ENCODE assay signal across 8 mouse cellular contexts in the genomic region with DNA sequence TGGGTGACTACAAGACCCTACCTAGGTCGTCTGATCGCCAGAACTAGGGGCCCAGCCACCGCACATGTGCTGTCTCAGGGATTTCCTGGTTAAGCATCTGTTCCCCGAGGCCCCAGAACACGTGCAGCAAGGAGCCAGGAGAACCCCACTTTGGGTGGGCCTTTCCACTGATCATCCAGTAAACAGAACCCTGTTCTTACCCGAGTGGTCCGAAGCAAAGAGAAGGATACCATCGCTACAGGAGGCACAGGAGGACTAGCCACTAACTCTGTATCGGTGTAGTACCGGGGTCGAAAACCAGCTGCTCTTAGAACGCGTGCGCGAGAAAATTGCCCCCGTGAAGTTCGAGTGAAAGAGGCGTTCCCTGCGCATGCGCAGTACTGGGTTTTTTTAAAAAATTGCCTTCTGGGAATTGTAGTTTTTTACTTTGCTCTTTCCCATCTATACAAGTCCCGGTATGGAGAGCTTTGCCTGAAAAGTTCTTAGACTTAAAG. TPM values are rescaled to one million over a fixed set of nuclear protein-coding genes. Genes with fewer than 3 reads are reported as not detected.
DNase-seq lines count a peak whose midpoint lies in the region; ATAC-seq lines count a peak whose summit lies in the region.

Shmt2 (minus strand) TSS at position 357 of the 494 bp plus-strand sequence.

- H3K4me1 ChIP-seq in embryonic facial prominence, embryonic 13.5 days, result peaks cover 48% of the 10 kb centered on the region
- H3K4me1 ChIP-seq in limb, embryonic 11.5 days (ENCODE audit: control insufficient read depth, insufficient read depth, low read length), result peaks cover 42% of the 10 kb centered on the region
- H3K4me1 ChIP-seq in midbrain, embryonic 13.5 days (replicated peaks), result peaks cover 55% of the 10 kb centered on the region

- under 1% methylated on average over 21 of the region's 21 CpGs for WGBS in embryonic facial prominence, embryonic 13.5 days
- under 1% methylated on average over 21 of the region's 21 CpGs for WGBS in limb, embryonic 11.5 days
- WGBS in midbrain, embryonic 13.5 days, result under 1% methylated on average over 21 of the region's 21 CpGs

- peak within 1 kb of the TSS; percentile 67 for H3K9ac ChIP-seq in embryonic facial prominence, embryonic 13.5 days
- peak within 1 kb of the TSS; percentile 37 for H3K9ac ChIP-seq in limb, embryonic 11.5 days (ENCODE audit: low read length)
- H3K9ac ChIP-seq in midbrain, embryonic 13.5 days (replicated peaks), result peak within 1 kb of the TSS; percentile 68

- peak within 1 kb of the TSS; percentile 69 for H3K4me2 ChIP-seq in embryonic facial prominence, embryonic 13.5 days
- H3K4me2 ChIP-seq in limb, embryonic 11.5 days (ENCODE audit: low read depth, severe bottlenecking), result peak within 1 kb of the TSS; percentile 60
- peak within 1 kb of the TSS; percentile 85 for H3K4me2 ChIP-seq in midbrain, embryonic 13.5 days (replicated peaks)

- peak within 1 kb of the TSS; percentile 53 for H3K4me3 ChIP-seq in embryonic facial prominence, embryonic 13.5 days
- peak within 1 kb of the TSS; percentile 39 for H3K4me3 ChIP-seq in limb, embryonic 11.5 days (ENCODE audit: low read depth, low read length)
- H3K4me3 ChIP-seq in midbrain, embryonic 13.5 days (replicated peaks), result peak within 1 kb of the TSS; percentile 54

- no peak within 1 kb of the TSS for H3K27ac ChIP-seq in embryonic facial prominence, embryonic 13.5 days
- no peak within 1 kb of the TSS for H3K27ac ChIP-seq in limb, embryonic 11.5 days (replicated peaks; ENCODE audit: low read depth, low read length)
- no peak within 1 kb of the TSS for H3K27ac ChIP-seq in midbrain, embryonic 13.5 days

- no peaks in the 10 kb centered on the region for H3K9me3 ChIP-seq in embryonic facial prominence, embryonic 13.5 days
- no peaks in the 10 kb centered on the region for H3K9me3 ChIP-seq in limb, embryonic 11.5 days (ENCODE audit: control insufficient read depth, low read length)
- no peaks in the 10 kb centered on the region for H3K9me3 ChIP-seq in midbrain, embryonic 13.5 days

- H3K27me3 ChIP-seq in embryonic facial prominence, embryonic 13.5 days, result peaks cover 62% of the 10 kb centered on the region
- H3K27me3 ChIP-seq in limb, embryonic 11.5 days (ENCODE audit: control insufficient read depth, insufficient read depth, low read length), result peaks cover 27% of the 10 kb centered on the region
- peaks cover 60% of the 10 kb centered on the region for H3K27me3 ChIP-seq in midbrain, embryonic 13.5 days

- DNase-seq in A20 (ENCODE audit: low read depth, low spot score), result peak; percentile 93
- peak; percentile 50 to 68 for DNase-seq in adrenal gland, postnatal 4 days (ENCODE audit: low spot score in 2 of 2)
- DNase-seq in heart, adult 18-20 months, result peak; percentile 88 to 92
- DNase-seq in kidney, adult 18-20 months, result peak; percentile 86
- DNase-seq in limb, embryonic 11.5 days (ENCODE audit: low spot score), result peak; percentile 94
- DNase-seq in spleen, adult 12 weeks (ENCODE audit: low spot score), result peak; percentile 74

- peak; percentile 53; the same call in 1 of the 2 replicates for ATAC-seq in embryonic facial prominence, embryonic 13.5 days (ENCODE audit: insufficient number of reproducible peaks, insufficient read depth, low FRiP score, low TSS enrichment, low read depth)
- ATAC-seq in limb, embryonic 11.5 days (ENCODE audit: insufficient number of reproducible peaks, low FRiP score, low TSS enrichment, low read depth), result peak; percentile 26; the same call in 1 of the 2 replicates
- ATAC-seq in midbrain, embryonic 13.5 days, result peak; percentile 65

- peaks cover 37% of the 10 kb centered on the region for H3K36me3 ChIP-seq in embryonic facial prominence, embryonic 13.5 days
- peaks cover 17% of the 10 kb centered on the region for H3K36me3 ChIP-seq in limb, embryonic 11.5 days (ENCODE audit: control insufficient read depth, insufficient read depth, low read length)
- H3K36me3 ChIP-seq in midbrain, embryonic 13.5 days, result peaks cover 22% of the 10 kb centered on the region

RNA-seq across cellular contexts. Expression of gene Shmt2, which starts in this region (rescaled TPM):
- total RNA-seq in adrenal gland, postnatal 4 days (2021), result 10 to 100 TPM; 66.7 to 69.4 TPM
- 81.7 and 92.3 TPM in 2 replicates for polyA plus RNA-seq in embryonic facial prominence, embryonic 13.5 days (2015; fragmentation: Nextera tagmentation; extraction: Ambion mirVana)
- total RNA-seq in heart, adult 18-20 months (2021), result 10 to 100 TPM; 39.3 to 44.7 TPM
- 102 and 104 TPM in 2 replicates for polyA plus RNA-seq in limb, embryonic 11.5 days (2014; fragmentation: Nextera tagmentation; extraction: Ambion mirVana)
- 54.3 and 56.2 TPM in 2 replicates for polyA plus RNA-seq in midbrain, embryonic 13.5 days (2015; fragmentation: Nextera tagmentation; extraction: Ambion mirVana)
